Mouse (Mus musculus) kidney, adult 10 weeks (tissue): ENCODE measurements around the gene Zfp750. TPM values are rescaled to one million over a fixed set of nuclear protein-coding genes. Genes with fewer than 3 reads are reported as not detected.

Experiments
- polyA plus RNA-seq: library from polyadenylated mRNA; stranded (reverse); fragments of 350-450 nt; fragmentation: Illumina TruSeq; extraction: RNeasy Lipid Tissue Mini Kit (QIAGEN cat#74804); gene quantifications from one replicate; pipeline ENCODE4 v1.2.3, GENCODE M21; 2014; ENCODE audit warnings: low read depth, low replicate concordance

The Zfp750 gene
- polyA plus RNA-seq, result 3.4 TPM

GRCm38 (mm10) chr11:121519131-121519530 lies at the start of gene Zfp750:
TSS of gene Zfp750 (minus strand) at chr11:121519333.

Other genes with a start within 250 kb of the Zfp750 start
- 73.6 TPM for gene Wdr45b, start 164.9 kb downstream of the Zfp750 start, polyA plus RNA-seq
- gene Rab40b, start 131.1 kb downstream of the Zfp750 start, polyA plus RNA-seq, result 2.3 TPM
- 17.4 TPM for gene Fn3krp, start 97.9 kb downstream of the Zfp750 start, polyA plus RNA-seq
- gene Fn3k, start 84.4 kb downstream of the Zfp750 start, polyA plus RNA-seq, result 5.5 TPM
- 22.8 TPM for gene Tbcd, start 67.4 kb downstream of the Zfp750 start, polyA plus RNA-seq
- 1.0 TPM for gene B3gntl1, start 153.8 kb upstream of the Zfp750 start, polyA plus RNA-seq
- gene Metrnl, start 182.2 kb upstream of the Zfp750 start, polyA plus RNA-seq, result 5.0 TPM